Mouse (Mus musculus): ENCODE measurements around the gene Stk10.
A peak's percentile ranks its signal among the peaks of the same experiment; 100 is the strongest.

Gene Stk10

GRCm38 (mm10) chr11:32627900-32628299 is 94.8 kb downstream of the Stk10 start:
- no peak for DNase-seq (ENCODE audit: low spot score in 2 of 2)

- no peak for DNase-seq (ENCODE audit: low spot score in 2 of 2)
Observed at GRCm38 (mm10) chr11:32629713-32630211, 96.7 kb downstream of the Stk10 start.

- DNase-seq (ENCODE audit: low spot score in 2 of 2): no peak
Observed at GRCm38 (mm10) chr11:32632671-32633070, 99.6 kb downstream of the Stk10 start.

GRCm38 (mm10) chr11:32633542-32633941 is 100.4 kb downstream of the Stk10 start:
- DNase-seq (ENCODE audit: low spot score in 2 of 2): no peak

DNA sequence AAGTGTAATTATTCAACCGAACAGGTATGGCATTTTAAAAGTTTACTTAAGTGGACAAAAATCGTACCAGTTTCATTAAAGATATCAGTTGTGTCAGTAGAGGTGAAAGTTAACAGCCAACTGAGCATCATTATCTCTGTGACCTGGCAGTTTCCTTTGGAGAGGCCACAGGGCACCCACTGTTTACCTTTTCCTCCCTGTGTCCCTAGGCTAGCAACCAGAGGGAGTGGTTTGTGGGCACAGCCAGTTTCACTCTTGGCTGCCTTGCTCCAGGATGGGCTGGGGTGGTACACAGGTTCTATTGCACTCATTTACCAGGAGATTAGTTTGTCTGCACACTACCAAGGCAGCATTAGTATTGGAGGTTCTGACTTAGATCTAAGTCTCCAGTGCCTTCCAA is 101.0 kb downstream of the Stk10 start:
- DNase-seq (ENCODE audit: low spot score in 2 of 2): no peak

DNA sequence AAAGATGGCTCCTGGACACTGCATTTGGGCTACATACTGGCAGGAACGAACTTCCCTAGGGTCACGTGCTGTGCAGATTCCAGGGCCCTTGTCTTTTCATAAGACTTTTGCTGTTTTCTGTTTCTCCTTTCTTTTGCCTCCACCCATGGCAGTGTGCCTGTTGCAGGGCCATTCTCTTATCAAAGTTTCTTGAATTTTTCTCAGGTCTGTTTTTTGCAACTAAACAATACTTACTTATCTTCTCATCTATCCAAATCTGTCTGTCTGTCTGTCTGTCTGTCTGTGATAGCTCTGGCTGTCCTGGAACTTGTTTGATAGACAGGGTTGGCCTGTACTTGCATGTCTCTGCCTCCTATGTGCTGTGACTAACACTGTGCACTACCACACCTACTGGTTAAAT is 101.7 kb downstream of the Stk10 start:
- no peak for DNase-seq (ENCODE audit: low spot score in 2 of 2)

- no peak for DNase-seq (ENCODE audit: low spot score in 2 of 2)
Observed at GRCm38 (mm10) chr11:32636275-32636674, 103.2 kb downstream of the Stk10 start.

- no peak for DNase-seq (ENCODE audit: low spot score in 2 of 2)
Observed at GRCm38 (mm10) chr11:32638521-32639255, 105.6 kb downstream of the Stk10 start.

DNA sequence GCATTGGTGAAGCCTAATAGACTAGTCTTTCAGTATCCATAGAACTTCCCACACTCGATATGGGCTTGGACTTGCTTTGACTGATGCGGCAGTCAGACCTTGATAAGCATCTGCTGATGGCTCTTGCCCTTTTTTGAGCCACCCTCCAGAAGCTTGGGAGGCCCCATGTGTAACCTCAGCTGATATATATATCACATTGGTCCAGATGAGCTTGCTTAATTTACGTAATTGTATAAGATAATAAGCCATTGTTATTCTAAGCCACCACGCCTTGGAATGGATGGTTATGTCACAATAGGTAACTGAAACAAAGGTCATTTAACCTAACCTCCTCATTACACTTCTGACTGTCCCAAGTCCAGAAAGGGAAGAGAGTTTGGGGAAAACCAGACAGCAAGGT is 107.5 kb downstream of the Stk10 start:
- DNase-seq (ENCODE audit: low spot score in 2 of 2): no peak

GRCm38 (mm10) chr11:32642249-32642876 is 109.3 kb downstream of the Stk10 start, which contains the start of gene Fbxw11:
Gene Fbxw11, plus strand, starts transcription at chr11:32642724.
- peak; percentile 94 to 97 for DNase-seq (ENCODE audit: low spot score in 2 of 2)

- no peak for DNase-seq (ENCODE audit: low spot score in 2 of 2)
Observed at GRCm38 (mm10) chr11:32642899-32643886, 110.1 kb downstream of the Stk10 start.

DNA sequence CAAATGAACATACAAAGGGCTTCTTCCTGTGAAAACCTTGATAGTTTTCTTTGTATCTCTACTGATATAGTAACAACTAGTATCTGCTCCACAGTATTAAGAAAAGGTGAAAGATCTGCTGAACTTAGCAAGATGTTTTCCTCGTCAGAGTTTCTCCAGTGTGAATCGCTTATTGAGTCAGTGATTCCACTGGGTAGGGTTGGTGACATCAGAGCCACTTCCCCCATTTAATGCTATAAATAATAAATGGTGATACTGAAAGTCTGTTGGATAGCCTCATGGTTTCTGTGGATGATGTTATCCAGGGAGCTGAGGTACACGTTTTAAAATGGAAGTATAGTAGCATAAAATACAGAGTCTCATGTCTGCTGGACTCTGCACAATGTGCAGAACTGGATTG is 110.9 kb downstream of the Stk10 start:
- no peak for DNase-seq (ENCODE audit: low spot score in 2 of 2)

- no peak for DNase-seq (ENCODE audit: low spot score in 2 of 2)
Observed at GRCm38 (mm10) chr11:32647265-32647664, 114.2 kb downstream of the Stk10 start.

DNA sequence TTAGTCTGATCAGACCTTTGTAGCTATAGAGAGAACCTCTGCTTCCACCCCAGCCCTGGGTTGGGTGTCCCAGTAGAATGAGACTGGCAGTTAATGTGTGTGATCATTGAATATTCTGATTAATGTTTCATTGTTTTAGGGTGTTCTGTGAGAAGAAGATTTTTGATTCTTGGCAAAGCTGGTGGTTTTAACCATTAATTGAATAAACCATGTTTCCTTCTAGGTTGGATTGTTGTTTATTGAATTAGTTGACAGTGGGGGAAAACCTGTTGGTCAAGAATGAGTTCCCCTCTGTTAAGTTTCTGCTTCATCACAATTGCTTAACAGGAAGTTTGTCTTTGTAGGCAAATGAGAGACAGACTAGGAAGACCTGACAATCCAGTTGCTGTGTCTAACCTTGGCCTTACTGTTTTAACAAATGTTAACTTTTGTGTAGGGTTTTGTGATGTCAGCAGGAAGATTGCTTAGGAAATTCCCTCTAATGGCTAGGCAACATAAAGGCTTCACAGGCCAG is 117.2 kb downstream of the Stk10 start:
- DNase-seq (ENCODE audit: low spot score in 2 of 2): no peak

DNA sequence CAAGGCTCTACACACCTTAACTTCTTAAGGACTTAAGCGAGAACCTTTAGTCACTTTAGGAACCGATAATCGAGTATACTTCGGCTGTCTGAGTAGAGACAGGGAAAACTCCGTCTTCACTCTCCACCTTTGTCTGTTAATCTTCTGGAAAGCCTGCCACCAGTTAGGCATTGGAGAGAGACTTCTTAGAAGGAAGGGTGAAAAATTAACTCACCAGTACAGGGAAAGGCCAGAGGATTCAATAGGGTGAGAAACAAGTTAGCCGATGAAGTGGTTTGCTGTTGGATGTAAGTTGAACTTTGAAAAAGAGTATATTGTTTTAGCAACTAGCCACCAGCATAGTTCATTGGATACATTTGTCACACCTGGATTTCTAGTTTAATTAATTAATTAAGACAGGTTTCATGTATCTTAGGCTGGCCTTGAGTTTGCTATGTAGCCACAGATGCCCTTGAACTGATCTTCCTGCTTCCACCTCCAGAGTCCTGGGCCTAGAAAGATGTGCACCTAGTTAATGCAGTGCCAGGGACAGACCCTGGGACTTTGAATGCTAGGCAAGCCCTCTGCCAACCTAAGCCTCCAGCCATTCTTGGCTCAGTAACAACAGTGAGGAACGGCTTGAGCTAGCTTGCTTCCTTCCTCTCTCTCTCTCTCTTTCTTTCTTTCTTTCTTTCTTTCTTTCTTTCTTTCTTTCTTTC is 117.9 kb downstream of the Stk10 start:
- DNase-seq (ENCODE audit: low spot score in 2 of 2): no peak

DNA sequence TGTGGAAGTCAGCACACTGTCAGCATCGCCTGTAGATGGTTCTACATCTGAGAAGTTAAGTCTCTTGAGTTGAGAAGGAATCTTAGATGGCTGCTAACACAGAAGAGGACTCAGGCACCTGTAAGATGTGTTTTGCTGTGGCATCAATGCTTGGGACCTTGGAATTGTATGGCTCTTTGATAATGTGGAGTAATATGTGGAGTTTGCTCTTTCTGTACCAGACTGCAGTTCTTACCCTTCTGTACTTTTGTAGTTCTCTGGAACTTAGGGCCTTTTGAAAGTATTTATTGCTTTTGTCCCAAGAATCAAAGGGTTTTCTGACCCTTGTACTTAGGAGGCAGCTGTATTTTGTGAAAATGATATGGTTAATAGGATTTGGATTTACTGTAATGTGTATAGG is 118.6 kb downstream of the Stk10 start:
- DNase-seq (ENCODE audit: low spot score in 2 of 2): no peak

DNA sequence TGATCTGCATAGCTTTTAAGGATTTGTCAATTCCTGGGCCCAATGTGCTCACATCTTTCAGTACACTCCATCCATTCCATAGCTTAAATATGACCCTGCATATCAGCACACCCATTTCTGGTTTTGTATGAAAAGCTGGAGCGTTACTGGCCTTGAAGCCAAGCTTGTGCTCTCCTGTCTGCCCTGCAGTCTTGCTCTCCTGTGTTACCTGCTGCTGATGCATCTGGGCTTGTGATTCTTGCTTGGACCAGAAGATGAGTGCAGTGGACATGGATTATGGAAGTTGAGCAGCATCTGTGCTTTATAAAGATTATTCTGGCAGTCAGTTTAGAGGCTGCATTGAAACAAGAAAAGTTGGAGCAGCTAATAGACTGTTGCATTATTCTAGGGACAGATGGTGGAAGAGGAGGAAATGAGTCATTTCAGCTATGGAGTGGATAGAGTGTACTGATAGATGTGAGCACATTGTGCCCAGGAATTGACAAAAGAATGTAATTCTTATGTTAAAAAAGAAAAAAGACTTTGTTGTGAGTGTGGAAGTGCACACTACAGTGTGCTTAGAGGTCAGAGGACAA is 129.1 kb downstream of the Stk10 start:
- peak; percentile 25 to 29 for DNase-seq (ENCODE audit: low spot score in 2 of 2)

DNA sequence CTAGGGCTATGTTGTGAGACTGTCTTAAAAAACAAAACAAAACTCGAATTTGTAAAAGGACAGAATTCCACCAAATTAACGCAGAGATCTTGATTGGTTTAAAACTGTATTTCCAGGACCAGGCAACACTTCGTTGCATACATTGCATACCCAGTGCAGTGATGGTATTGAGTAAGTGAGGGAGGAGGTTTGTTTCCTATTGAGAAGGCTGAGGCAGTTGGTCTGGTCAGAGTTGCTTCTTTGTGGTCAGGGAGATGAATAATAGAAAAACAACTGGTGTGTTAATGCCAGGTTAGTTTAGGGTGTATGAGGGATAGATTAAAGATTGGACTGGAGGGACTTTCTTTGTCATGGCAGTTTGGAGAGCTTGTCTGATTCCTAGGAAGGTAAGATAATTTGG is 132.5 kb downstream of the Stk10 start:
- no peak for DNase-seq (ENCODE audit: low spot score in 2 of 2)

DNA sequence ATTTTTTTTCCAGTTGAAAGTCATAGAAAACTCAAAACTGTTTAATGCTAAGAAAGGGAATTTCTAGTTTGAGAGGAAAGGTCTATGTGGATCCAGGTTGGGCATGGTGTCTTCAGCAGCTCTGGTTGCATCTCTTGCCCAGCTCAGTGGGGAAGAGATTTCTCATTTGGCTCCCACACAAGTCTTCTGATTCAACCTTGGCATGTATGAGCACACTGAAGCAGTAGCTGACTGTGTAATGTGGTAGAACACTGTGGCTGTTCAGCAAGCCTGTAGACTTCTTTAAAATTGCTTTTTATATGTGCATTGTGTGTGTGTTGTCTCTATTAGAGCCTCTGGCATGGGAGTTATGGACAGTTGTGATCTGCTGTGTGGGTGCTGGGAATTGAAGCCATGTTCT is 133.9 kb downstream of the Stk10 start:
- DNase-seq (ENCODE audit: low spot score in 2 of 2): no peak

- no peak for DNase-seq (ENCODE audit: low spot score in 2 of 2)
Observed at GRCm38 (mm10) chr11:32671480-32671879, 138.4 kb downstream of the Stk10 start.
